Mouse (Mus musculus): ENCODE measurements around the gene Rhbdd3.

DNA sequence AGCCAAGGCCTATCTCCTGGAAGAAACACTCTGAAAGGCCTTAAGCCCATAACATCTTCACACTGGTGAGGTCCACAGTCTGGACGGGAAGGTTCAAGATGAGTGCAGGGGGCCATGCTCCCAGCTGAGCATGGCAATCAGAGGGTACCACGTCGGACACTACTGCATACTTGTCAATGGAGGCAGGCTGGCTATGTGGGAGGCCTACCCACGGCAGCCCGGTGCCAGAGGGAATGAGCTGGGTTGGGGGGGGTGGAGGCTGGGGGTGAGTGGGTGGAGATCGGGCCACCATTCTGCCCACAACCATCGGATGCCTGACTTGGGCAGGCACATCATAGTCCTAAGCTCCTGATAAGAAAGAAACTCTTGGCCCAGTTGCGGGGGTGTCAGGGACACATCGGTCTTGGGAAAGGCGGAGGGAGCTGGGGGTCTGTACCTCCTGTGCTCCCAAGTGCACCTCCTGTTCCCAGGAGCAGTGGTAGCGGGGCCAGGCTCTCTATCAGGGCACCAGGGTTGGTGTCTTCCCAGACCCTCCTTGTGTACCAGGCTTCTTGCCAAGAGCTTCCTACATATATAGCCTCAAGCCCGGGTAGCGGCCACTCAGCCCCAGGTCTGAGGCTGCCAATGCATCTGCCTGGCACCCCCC, 35.7 kb upstream of the Rhbdd3 start:
- TF ChIP-seq EP300 (optimal IDR thresholded peaks at IDR 0.05): no peak
- no peak for TF ChIP-seq CTCF (IDR thresholded peaks at IDR 0.05; ENCODE audit: low read depth)
